In the genomic region with DNA sequence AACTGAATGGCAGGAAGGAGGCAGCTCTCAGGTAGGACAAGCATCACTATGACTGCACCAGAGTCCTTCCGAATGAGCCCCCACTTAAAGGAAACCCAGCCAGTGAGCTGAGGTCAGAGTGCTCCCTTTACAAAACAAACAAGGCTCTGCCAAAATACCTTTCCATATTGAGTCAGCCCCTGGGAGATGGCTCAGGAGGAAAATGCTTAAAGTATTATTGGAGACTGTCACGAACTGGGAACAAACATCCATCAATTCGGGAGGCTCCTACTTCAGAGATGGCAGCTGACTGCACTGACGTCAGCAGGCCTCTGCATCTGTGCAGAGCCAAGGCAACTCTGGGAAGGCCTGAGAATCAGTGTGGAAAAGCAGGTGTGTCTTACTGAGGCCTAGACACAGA, we compare ENCODE assay signal across 14 mouse cellular contexts.
A peak's percentile ranks its signal among the peaks of the same experiment; 100 is the strongest.
DNase-seq lines count a peak whose midpoint lies in the region; ATAC-seq lines count a peak whose summit lies in the region.
"Had no signal": no experiment of that assay in that cellular context is flagged by ENCODE, and none has a peak within 500 bp of the region (broad histone marks: within the 10 kb centered on the region; RNA-seq: fewer than 3 reads in every experiment).

No protein-coding gene starts in this region.

- H3K36me3 ChIP-seq in heart, embryonic 10.5 days: no peaks in the 10 kb centered on the region
- no peaks in the 10 kb centered on the region for H3K36me3 ChIP-seq in limb, embryonic 15.5 days
- H3K36me3 ChIP-seq: embryonic facial prominence, embryonic 15.5 days; heart, embryonic 13.5 days had no signal

- H3K4me2 ChIP-seq in limb, embryonic 15.5 days: no peak overlapping the region
- H3K4me2 ChIP-seq: embryonic facial prominence, embryonic 15.5 days; heart, embryonic 13.5 days had no signal

- peaks cover 7% of the 10 kb centered on the region; the same call in 1 of the 2 replicates for H3K4me1 ChIP-seq in heart, embryonic 10.5 days
- peaks cover 12% of the 10 kb centered on the region; the same call in 1 of the 2 replicates for H3K4me1 ChIP-seq in limb, embryonic 15.5 days

- 56% methylated on average over 4 of the region's 4 CpGs for WGBS in heart, embryonic 10.5 days
- WGBS in limb, embryonic 15.5 days: 48% methylated on average over 4 of the region's 4 CpGs

- intact Hi-C loops in heart, postnatal 25 days (cut with DNase I): loop anchor here (5.0 kb wide), 2 partner anchors 99 to 229 kb away; no protein-coding TSS in a partner anchor

- DNase-seq in adrenal gland, adult 8-10 months: peak; percentile 14
- no peak for DNase-seq in adrenal gland, postnatal 14 days
- no peak for DNase-seq in heart, embryonic 10.5 days (ENCODE audit: low spot score)
- no peak for DNase-seq in heart, postnatal 25 days (ENCODE audit: low spot score)
- DNase-seq in NIH3T3 (ENCODE audit: low read depth): peak; percentile 89
- DNase-seq in cerebellum, postnatal 10 days: no peak
- no peak for DNase-seq in ovary, adult 18-20 months (ENCODE audit: low spot score)
- DNase-seq: cerebellum, adult 9-10 months; lung, postnatal 36 days; midbrain, embryonic 14.5 days had no signal

- peak overlapping the region; percentile 47; the same call in 1 of the 2 replicates for H3K27ac ChIP-seq in heart, embryonic 10.5 days
- 0 out of 2 replicates have a peak overlapping the region, but pooled peaks have one; percentile 6 for H3K27ac ChIP-seq in limb, embryonic 15.5 days
- H3K27ac ChIP-seq: embryonic facial prominence, embryonic 15.5 days; heart, embryonic 13.5 days; liver, embryonic 14.5 days had no signal

- no peak overlapping the region for H3K4me3 ChIP-seq in heart, embryonic 10.5 days
- H3K4me3 ChIP-seq in limb, embryonic 15.5 days: no peak overlapping the region
- H3K4me3 ChIP-seq: embryonic facial prominence, embryonic 15.5 days; heart, embryonic 13.5 days had no signal

- H3K27me3 ChIP-seq in heart, embryonic 10.5 days (ENCODE audit: insufficient read depth, poor library complexity, severe bottlenecking): no peaks in the 10 kb centered on the region
- H3K27me3 ChIP-seq in limb, embryonic 15.5 days: no peaks in the 10 kb centered on the region
- H3K27me3 ChIP-seq: embryonic facial prominence, embryonic 15.5 days; heart, embryonic 13.5 days had no signal

- H3K9ac ChIP-seq in limb, embryonic 15.5 days: no peak overlapping the region
- H3K9ac ChIP-seq: embryonic facial prominence, embryonic 15.5 days; heart, embryonic 13.5 days; liver, embryonic 14.5 days had no signal

- no peak for ATAC-seq in limb, embryonic 15.5 days (ENCODE audit: insufficient number of reproducible peaks, low FRiP score, low TSS enrichment, low read depth)

- H3K9me3 ChIP-seq in heart, embryonic 10.5 days: no peaks in the 10 kb centered on the region
- H3K9me3 ChIP-seq in limb, embryonic 15.5 days: no peaks in the 10 kb centered on the region
- H3K9me3 ChIP-seq: embryonic facial prominence, embryonic 15.5 days; heart, embryonic 13.5 days had no signal

Comparison
In these comparisons a context has a peak if more than half of its experiments do, and no peak if none do; other contexts are left out.
1. DNase-seq: peak in adrenal gland, adult 8-10 months (single experiment) and NIH3T3 (single experiment); none in adrenal gland, postnatal 14 days (single experiment), heart, embryonic 10.5 days (single experiment), heart, postnatal 25 days (single experiment), cerebellum, postnatal 10 days (0 of 2) and ovary, adult 18-20 months (single experiment).